Mouse (Mus musculus): ENCODE measurements around the gene Spint2. TPM values are rescaled to one million over a fixed set of nuclear protein-coding genes. Genes with fewer than 3 reads are reported as not detected.
A peak's percentile ranks its signal among the peaks of the same experiment; 100 is the strongest.

Spint2 gene
- polyA plus RNA-seq, 1 experiment from 2014 or later: 80.7 TPM

DNA sequence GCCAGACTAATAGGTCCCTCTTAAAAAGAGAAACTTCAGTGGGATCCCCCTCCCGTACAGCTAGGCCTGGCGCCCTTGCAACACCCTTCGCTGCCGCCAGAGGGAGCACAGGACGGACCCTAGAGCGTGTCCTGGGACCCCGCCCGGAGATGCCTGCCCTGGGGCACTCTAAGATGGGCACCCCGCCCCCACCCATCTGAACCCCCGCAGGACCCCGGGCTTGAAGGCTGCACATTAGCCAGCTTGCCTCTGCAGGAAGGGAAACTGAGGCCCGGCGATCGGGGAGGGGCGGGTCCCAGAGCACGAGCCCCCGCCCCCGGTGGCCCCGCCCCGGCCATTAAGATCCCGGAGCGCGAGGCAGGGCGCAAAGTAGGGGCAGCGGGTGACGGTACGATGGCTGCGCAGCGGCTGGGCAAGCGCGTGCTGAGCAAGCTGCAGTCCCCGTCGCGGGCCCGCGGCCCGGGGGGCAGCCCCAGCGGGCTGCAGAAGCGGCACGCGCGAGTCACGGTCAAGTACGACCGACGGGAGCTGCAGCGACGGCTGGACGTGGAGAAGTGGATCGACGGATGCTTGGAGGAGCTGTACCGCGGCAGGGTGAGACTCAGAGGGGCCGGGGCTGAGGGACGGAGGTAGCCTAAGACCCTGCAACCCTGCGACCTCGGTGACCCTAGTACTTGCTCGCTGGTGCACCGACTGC, 7.4 kb upstream of the Spint2 start, which contains the start of gene Ppp1r14a:
Gene Ppp1r14a, plus strand, starts transcription at position 367 of the 697 bp plus-strand sequence.
- Histone ChIP-seq H3K36me3 (ENCODE audit: control insufficient read depth, insufficient read depth, low read length) (no peaks in the 10 kb centered on the region), H3K9ac (ENCODE audit: low read length) (peak within 1 kb of the TSS; percentile 38), H3K27me3 (ENCODE audit: control insufficient read depth, insufficient read depth, low read length) (peaks cover 3% of the 10 kb centered on the region; the same call in 1 of the 2 replicates), H3K4me1 (ENCODE audit: control insufficient read depth, insufficient read depth, low read length) (peaks cover 30% of the 10 kb centered on the region), H3K27ac (replicated peaks; ENCODE audit: low read depth, low read length) (no peak within 1 kb of the TSS), H3K4me3 (ENCODE audit: low read depth, low read length) (peak within 1 kb of the TSS; percentile 53), H3K4me2 (ENCODE audit: low read depth, severe bottlenecking) (peak within 1 kb of the TSS; percentile 79), H3K9me3 (ENCODE audit: control insufficient read depth, low read length) (no peaks in the 10 kb centered on the region)
- ATAC-seq (ENCODE audit: insufficient number of reproducible peaks, low FRiP score, low TSS enrichment, low read depth) (no peak), DNase-seq (ENCODE audit: low spot score) (peak; percentile 92)
- WGBS: under 1% methylated on average over 54 of the region's 59 CpGs

DNA sequence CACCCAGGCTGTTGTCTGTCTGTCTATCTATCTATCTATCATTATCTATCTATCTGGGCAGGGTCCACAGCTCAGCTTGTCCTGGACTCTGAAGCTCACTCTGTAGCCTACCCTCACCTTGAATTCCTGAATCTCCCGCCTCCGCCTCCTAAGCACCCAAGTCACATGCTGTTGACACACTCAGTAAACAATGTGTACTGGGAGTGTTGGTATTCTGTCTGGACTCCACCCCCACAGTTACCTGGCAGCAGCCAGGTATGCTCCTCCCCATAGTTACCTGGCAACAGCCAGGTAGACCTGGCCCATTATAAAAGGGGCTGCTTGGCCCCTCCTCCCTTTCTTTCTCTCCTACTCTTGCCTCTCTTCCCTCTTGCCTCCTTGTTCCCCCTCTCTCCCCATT, 6.4 kb upstream of the Spint2 start:
- ATAC-seq (ENCODE audit: insufficient number of reproducible peaks, low FRiP score, low TSS enrichment, low read depth) (no peak), DNase-seq (ENCODE audit: low spot score) (no peak)
- H3K4me2 ChIP-seq (ENCODE audit: low read depth, severe bottlenecking): no peak overlapping the region
- H3K36me3 ChIP-seq (ENCODE audit: control insufficient read depth, insufficient read depth, low read length): no peaks in the 10 kb centered on the region
- no peaks in the 10 kb centered on the region for H3K9me3 ChIP-seq (ENCODE audit: control insufficient read depth, low read length)
- 92% methylated on average over 2 of the region's 2 CpGs for WGBS
- no peak overlapping the region for H3K9ac ChIP-seq (ENCODE audit: low read length)
- H3K4me1 ChIP-seq (ENCODE audit: control insufficient read depth, insufficient read depth, low read length): peaks cover 24% of the 10 kb centered on the region
- H3K4me3 ChIP-seq (ENCODE audit: low read depth, low read length): no peak overlapping the region
- no peak overlapping the region for H3K27ac ChIP-seq (replicated peaks; ENCODE audit: low read depth, low read length)
- H3K27me3 ChIP-seq (ENCODE audit: control insufficient read depth, insufficient read depth, low read length): peaks cover 3% of the 10 kb centered on the region; the same call in 1 of the 2 replicates

DNA sequence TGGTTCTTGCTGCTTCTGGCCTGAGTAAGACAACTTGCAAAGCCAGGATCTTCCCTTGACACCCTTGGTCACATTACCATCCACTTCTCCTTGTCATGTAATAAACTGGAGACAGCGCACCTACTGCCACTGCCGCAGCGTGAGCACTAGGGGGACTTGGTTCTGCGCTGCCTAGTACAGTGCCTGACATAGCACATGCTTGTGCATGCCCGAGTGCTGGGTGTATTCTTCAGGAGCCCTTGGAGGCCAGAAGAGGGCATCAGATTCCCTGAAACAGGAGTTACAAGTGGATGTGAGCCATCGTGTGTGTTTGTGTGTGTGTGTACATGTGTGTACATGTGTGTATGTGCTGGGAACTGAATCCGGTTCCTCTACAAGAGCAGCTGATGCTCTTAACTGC, 5.8 kb upstream of the Spint2 start:
- no peak overlapping the region for H3K9ac ChIP-seq (ENCODE audit: low read length)
- no peaks in the 10 kb centered on the region for H3K9me3 ChIP-seq (ENCODE audit: control insufficient read depth, low read length)
- peaks cover 18% of the 10 kb centered on the region for H3K4me1 ChIP-seq (ENCODE audit: control insufficient read depth, insufficient read depth, low read length)
- no peaks in the 10 kb centered on the region for H3K36me3 ChIP-seq (ENCODE audit: control insufficient read depth, insufficient read depth, low read length)
- H3K4me2 ChIP-seq (ENCODE audit: low read depth, severe bottlenecking): no peak overlapping the region
- no peak for ATAC-seq (ENCODE audit: insufficient number of reproducible peaks, low FRiP score, low TSS enrichment, low read depth)
- no peak overlapping the region for H3K4me3 ChIP-seq (ENCODE audit: low read depth, low read length)
- H3K27me3 ChIP-seq (ENCODE audit: control insufficient read depth, insufficient read depth, low read length): peaks cover 6% of the 10 kb centered on the region
- no peak for DNase-seq (ENCODE audit: low spot score)
- 85% methylated on average over 7 of the region's 7 CpGs for WGBS
- H3K27ac ChIP-seq (replicated peaks; ENCODE audit: low read depth, low read length): no peak overlapping the region

DNA sequence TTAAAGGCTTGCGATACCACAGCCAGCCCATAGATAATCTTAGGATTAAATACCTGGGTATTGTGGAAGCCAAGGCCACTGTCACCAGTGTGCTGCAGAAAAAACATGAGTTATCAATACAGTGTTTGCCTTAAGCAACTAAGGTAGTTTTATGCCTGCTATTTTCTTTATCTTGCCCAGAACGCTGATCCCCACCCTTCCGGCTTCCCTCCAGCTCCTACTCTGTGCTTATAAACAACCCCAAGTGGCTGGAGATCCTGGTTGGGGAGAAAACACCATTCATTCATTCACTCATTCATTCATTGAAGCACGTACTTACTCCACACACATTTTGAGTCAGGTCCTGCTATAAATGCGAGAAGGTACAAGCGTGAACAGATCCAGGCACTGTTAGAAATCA, 2.8 kb upstream of the Spint2 start:
- H3K27ac ChIP-seq (replicated peaks; ENCODE audit: low read depth, low read length): no peak overlapping the region
- 93% methylated on average over 6 of the region's 6 CpGs for WGBS
- H3K27me3 ChIP-seq (ENCODE audit: control insufficient read depth, insufficient read depth, low read length): peaks cover 14% of the 10 kb centered on the region
- DNase-seq (ENCODE audit: low spot score) (no peak), ATAC-seq (ENCODE audit: insufficient number of reproducible peaks, low FRiP score, low TSS enrichment, low read depth) (no peak)
- H3K4me2 ChIP-seq (ENCODE audit: low read depth, severe bottlenecking): no peak overlapping the region
- H3K4me1 ChIP-seq (ENCODE audit: control insufficient read depth, insufficient read depth, low read length): no peaks in the 10 kb centered on the region
- H3K36me3 ChIP-seq (ENCODE audit: control insufficient read depth, insufficient read depth, low read length): no peaks in the 10 kb centered on the region
- H3K9me3 ChIP-seq (ENCODE audit: control insufficient read depth, low read length): no peaks in the 10 kb centered on the region
- no peak overlapping the region for H3K9ac ChIP-seq (ENCODE audit: low read length)
- H3K4me3 ChIP-seq (ENCODE audit: low read depth, low read length): no peak overlapping the region

DNA sequence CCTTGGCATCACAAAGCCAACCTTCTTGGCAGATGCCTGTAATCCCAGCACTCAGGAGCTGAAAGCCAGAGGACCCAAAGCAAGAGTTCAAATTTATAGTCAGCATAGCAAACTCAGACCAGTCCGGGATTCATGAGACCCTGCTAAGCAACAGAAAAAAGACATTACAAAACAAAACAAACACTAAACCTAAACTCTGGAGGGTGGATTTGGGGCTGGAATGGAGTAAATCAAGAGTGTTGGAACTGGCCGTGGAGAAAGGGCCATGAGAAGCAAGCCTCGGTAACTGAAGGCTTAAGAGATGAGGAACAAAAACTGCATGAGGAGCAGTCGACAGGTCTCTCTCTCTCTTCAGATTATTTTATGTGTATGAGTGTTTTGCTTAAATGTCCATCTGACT, 2.2 kb upstream of the Spint2 start:
- Histone ChIP-seq H3K27ac (replicated peaks; ENCODE audit: low read depth, low read length) (no peak overlapping the region), H3K9ac (ENCODE audit: low read length) (no peak overlapping the region), H3K4me3 (ENCODE audit: low read depth, low read length) (no peak overlapping the region), H3K36me3 (ENCODE audit: control insufficient read depth, insufficient read depth, low read length) (no peaks in the 10 kb centered on the region), H3K27me3 (ENCODE audit: control insufficient read depth, insufficient read depth, low read length) (peaks cover 12% of the 10 kb centered on the region), H3K9me3 (ENCODE audit: control insufficient read depth, low read length) (no peaks in the 10 kb centered on the region), H3K4me1 (ENCODE audit: control insufficient read depth, insufficient read depth, low read length) (no peaks in the 10 kb centered on the region), H3K4me2 (ENCODE audit: low read depth, severe bottlenecking) (no peak overlapping the region)
- DNase-seq (ENCODE audit: low spot score): no peak
- WGBS: 90% methylated on average over 4 of the region's 4 CpGs
- no peak for ATAC-seq (ENCODE audit: insufficient number of reproducible peaks, low FRiP score, low TSS enrichment, low read depth)

DNA sequence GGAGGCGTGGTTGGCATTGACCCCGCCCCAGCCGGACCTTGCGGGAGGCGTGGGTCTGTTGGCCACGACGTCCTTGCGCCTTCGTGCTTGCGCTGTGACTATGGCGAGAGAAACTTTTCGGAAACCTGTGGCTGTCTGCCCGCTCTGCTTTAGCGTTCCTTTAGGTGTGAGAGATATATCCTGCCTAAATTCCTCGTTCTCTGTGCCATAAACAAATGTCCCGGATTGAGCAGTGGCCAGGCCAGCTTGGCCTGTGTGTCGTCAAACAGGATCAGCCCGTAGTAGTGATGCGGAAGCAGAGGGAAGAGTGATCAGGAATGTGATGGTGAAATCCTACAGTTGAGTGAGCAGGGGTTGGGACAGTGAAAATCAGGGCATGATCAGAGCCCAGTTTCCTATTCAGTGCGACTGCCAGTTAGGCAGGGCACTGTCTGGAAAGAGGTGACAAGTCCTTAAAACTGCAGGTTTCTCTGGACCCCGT, 402 bp upstream of the Spint2 start:
- Histone ChIP-seq H3K4me3 (ENCODE audit: low read depth, low read length) (peak overlapping the region; percentile 41), H3K27ac (replicated peaks; ENCODE audit: low read depth, low read length) (no peak overlapping the region), H3K4me2 (ENCODE audit: low read depth, severe bottlenecking) (peak overlapping the region; percentile 98), H3K4me1 (ENCODE audit: control insufficient read depth, insufficient read depth, low read length) (no peaks in the 10 kb centered on the region), H3K36me3 (ENCODE audit: control insufficient read depth, insufficient read depth, low read length) (no peaks in the 10 kb centered on the region), H3K9me3 (ENCODE audit: control insufficient read depth, low read length) (no peaks in the 10 kb centered on the region), H3K9ac (ENCODE audit: low read length) (peak overlapping the region; percentile 77), H3K27me3 (ENCODE audit: control insufficient read depth, insufficient read depth, low read length) (peaks cover 12% of the 10 kb centered on the region)
- WGBS: 10% methylated on average over 21 of the region's 21 CpGs
- DNase-seq (ENCODE audit: low spot score) (no peak), ATAC-seq (ENCODE audit: insufficient number of reproducible peaks, low FRiP score, low TSS enrichment, low read depth) (0 out of 2 replicates have a peak, but pooled peaks have one; percentile 2)

DNA sequence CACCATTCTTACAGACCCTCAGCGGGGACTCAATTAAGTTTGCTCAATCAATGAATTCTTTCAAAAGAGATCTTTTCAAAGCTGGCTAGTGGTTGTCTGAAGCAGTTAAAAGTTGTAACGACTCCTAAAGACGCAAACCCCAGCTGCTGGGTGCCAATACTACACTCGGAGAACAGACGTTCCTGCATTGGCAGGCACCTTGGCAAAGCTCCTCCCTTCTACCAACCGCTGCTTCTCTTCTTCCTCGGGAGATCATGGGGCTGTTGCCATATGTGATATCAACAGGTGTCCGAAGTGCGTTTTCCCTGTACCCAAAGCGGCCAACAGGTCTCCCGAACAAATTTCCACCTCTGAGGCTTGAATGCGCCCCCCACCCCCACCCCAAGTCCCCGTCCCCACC, 911 bp downstream of the Spint2 start:
- no peaks in the 10 kb centered on the region for H3K36me3 ChIP-seq (ENCODE audit: control insufficient read depth, insufficient read depth, low read length)
- 10% methylated on average over 13 of the region's 13 CpGs for WGBS
- H3K27ac ChIP-seq (replicated peaks; ENCODE audit: low read depth, low read length): no peak overlapping the region
- peaks cover 12% of the 10 kb centered on the region for H3K27me3 ChIP-seq (ENCODE audit: control insufficient read depth, insufficient read depth, low read length)
- ATAC-seq (ENCODE audit: insufficient number of reproducible peaks, low FRiP score, low TSS enrichment, low read depth) (no peak), DNase-seq (ENCODE audit: low spot score) (no peak)
- no peak overlapping the region for H3K9ac ChIP-seq (ENCODE audit: low read length)
- peak overlapping the region; percentile 98 for H3K4me2 ChIP-seq (ENCODE audit: low read depth, severe bottlenecking)
- 0 out of 2 replicates have a peak, but pooled peaks cover 2% of the 10 kb centered on the region for H3K4me1 ChIP-seq (ENCODE audit: control insufficient read depth, insufficient read depth, low read length)
- no peaks in the 10 kb centered on the region for H3K9me3 ChIP-seq (ENCODE audit: control insufficient read depth, low read length)
- H3K4me3 ChIP-seq (ENCODE audit: low read depth, low read length): peak overlapping the region; percentile 41

DNA sequence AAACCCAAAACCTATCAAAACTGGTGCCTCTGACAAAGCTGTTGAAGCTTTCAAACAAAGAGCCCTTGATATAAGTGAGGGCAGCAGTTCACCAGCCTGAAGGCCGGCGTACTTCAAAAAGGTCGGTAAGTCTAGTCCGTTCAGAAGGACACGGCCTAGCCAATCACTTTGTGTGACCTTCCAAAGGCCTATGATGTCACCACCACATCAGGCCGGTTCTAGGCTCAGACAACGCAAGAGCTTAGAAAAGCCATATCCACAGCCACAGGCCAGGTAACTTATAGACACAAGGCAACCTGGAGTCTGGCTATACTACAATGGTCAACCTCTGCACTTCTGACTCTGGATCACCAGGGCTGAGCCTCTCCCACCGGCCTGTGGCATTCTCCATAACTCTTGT, 1.8 kb downstream of the Spint2 start:
- no peak overlapping the region for H3K27ac ChIP-seq (replicated peaks; ENCODE audit: low read depth, low read length)
- no peak overlapping the region for H3K9ac ChIP-seq (ENCODE audit: low read length)
- H3K4me3 ChIP-seq (ENCODE audit: low read depth, low read length): no peak overlapping the region
- 70% methylated on average over 8 of the region's 8 CpGs for WGBS
- H3K27me3 ChIP-seq (ENCODE audit: control insufficient read depth, insufficient read depth, low read length): peaks cover 12% of the 10 kb centered on the region
- DNase-seq (ENCODE audit: low spot score) (no peak), ATAC-seq (ENCODE audit: insufficient number of reproducible peaks, low FRiP score, low TSS enrichment, low read depth) (no peak)
- 0 out of 2 replicates have a peak, but pooled peaks cover 2% of the 10 kb centered on the region for H3K4me1 ChIP-seq (ENCODE audit: control insufficient read depth, insufficient read depth, low read length)
- H3K36me3 ChIP-seq (ENCODE audit: control insufficient read depth, insufficient read depth, low read length): no peaks in the 10 kb centered on the region
- no peaks in the 10 kb centered on the region for H3K9me3 ChIP-seq (ENCODE audit: control insufficient read depth, low read length)
- no peak overlapping the region for H3K4me2 ChIP-seq (ENCODE audit: low read depth, severe bottlenecking)

All from limb, embryonic 11.5 days (tissue).